Mouse (Mus musculus) bone marrow macrophage, adult 2 months (primary cell): ENCODE data around the gene Iqschfp.

Experiments used
- CTCF ChIP-seq: IDR thresholded peaks from 2 replicates; pipeline ENCODE4 v1.5.1; 2012; ENCODE audit warnings: low read depth, mild to moderate bottlenecking, low read length, moderate library complexity
- POLR2A ChIP-seq: IDR thresholded peaks from 2 replicates; pipeline ENCODE4 v1.6.1; 2012; ENCODE audit warnings: mild to moderate bottlenecking, low read depth, low read length, borderline replicate concordance

GRCm38 (mm10) chr3:68499532-68500152 is 607.6 kb downstream of the Iqschfp start:
- TF ChIP-seq CTCF (no peak), POLR2A (no peak)
